Mouse (Mus musculus): ENCODE measurements at regions not wholly inside any gene's neighbourhood (a gene's known extent, or its start where the extent isn't known, plus 50 kb on each side); places are given as distances from the start of the nearest gene placed in this dataset.

- no peak for DNase-seq
Observed at GRCm38 (mm10) chr4:150721619-150722283, 69.8 kb upstream of the Slc45a1 start.

- no peak for DNase-seq
Observed at GRCm38 (mm10) chr4:150717866-150718265, 65.9 kb upstream of the Slc45a1 start.

- DNase-seq, result no peak
Observed at GRCm38 (mm10) chr4:150715051-150715450, 63.1 kb upstream of the Slc45a1 start.

GRCm38 (mm10) chr4:150713291-150713690 is 61.3 kb upstream of the Slc45a1 start:
- DNase-seq, result no peak

GRCm38 (mm10) chr4:150712856-150713255 is 60.9 kb upstream of the Slc45a1 start:
- no peak for DNase-seq

- DNase-seq, result no peak
Observed at GRCm38 (mm10) chr4:150711646-150712045, 59.7 kb upstream of the Slc45a1 start.

- DNase-seq, result peak; percentile 49
Observed at GRCm38 (mm10) chr4:150709391-150710130, 57.6 kb upstream of the Slc45a1 start.

GRCm38 (mm10) chr4:150708572-150708984 is 56.6 kb upstream of the Slc45a1 start:
- DNase-seq, result no peak

- DNase-seq, result no peak
Observed at GRCm38 (mm10) chr4:150707725-150708571, 56.0 kb upstream of the Slc45a1 start.

- DNase-seq, result no peak
Observed at GRCm38 (mm10) chr4:150706793-150707724, 55.1 kb upstream of the Slc45a1 start.

GRCm38 (mm10) chr4:150706291-150706690 is 54.3 kb upstream of the Slc45a1 start:
- no peak for DNase-seq

- DNase-seq, result no peak
Observed at GRCm38 (mm10) chr4:150703266-150703665, 51.3 kb upstream of the Slc45a1 start.
